Mouse (Mus musculus) spleen, adult 2 months (tissue): ENCODE data around the gene Dthd1.

ENCODE experiments used
- CTCF ChIP-seq: fragments of 200-500 bp; IDR thresholded peaks from 2 replicates; pipeline ENCODE4 v1.5.1; 2011; ENCODE audit warnings: mild to moderate bottlenecking, inconsistent platforms; ENCODE audit not compliant: insufficient read depth, insufficient read length, insufficient replicate concordance; ENCODE audit errors: extremely low read depth
- POLR2A ChIP-seq: fragments of 200-500 bp; IDR thresholded peaks from 2 replicates; pipeline ENCODE4 v1.6.1; 2011; ENCODE audit warnings: low read depth, low read length, inconsistent platforms

DNA sequence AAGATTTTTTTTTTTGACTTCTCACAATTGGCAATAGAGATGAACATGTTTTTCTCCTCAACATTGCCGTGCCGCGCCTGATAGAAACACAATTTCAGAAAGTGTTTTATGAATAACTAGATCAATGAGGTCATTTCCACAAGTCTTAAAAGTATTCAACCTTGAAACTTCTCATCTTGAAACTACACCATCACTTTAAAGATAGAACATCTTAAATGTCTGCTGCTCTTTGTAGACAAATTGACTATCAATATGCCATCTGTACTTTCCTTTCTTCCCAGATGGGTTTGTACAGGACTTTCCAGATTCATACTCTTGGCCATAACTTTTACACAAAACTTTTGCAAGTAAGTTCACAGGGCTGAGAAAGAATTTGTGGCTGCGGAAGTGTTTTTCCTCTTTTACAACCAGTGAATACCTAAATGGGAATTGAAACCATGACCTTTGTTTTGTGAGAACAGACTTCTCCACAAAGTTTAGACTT lies 40.8 kb downstream of the Dthd1 start:
- TF ChIP-seq CTCF (no peak), POLR2A (no peak)
